Mouse (Mus musculus) heart, embryonic 12.5 days (tissue): Measurements from ENCODE around the gene Zfp27. TPM values are rescaled to one million over a fixed set of nuclear protein-coding genes. Genes with fewer than 3 reads are reported as not detected.
A peak's percentile ranks its signal among the peaks of the same experiment; 100 is the strongest.

ENCODE experiments used
- ATAC-seq: fragments of 200-750 bp; cut with Nextera tagmentation; 2 replicates; pipeline ENCODE4 v1.8.0; 2017; ENCODE audit warnings: moderate TSS enrichment, moderate library complexity; ENCODE audit not compliant: insufficient number of reproducible peaks, low FRiP score
- H3K27ac ChIP-seq: fragments of 300-500 bp; sonication (generic); 2 replicates; pipeline ENCODE4 v1.5.1; 2016; ENCODE audit warnings: mild to moderate bottlenecking, moderate library complexity; ENCODE audit not compliant: poor library complexity, severe bottlenecking
- H3K27me3 ChIP-seq: fragments of 300-500 bp; sonication (generic); replicated peaks from 2 replicates; pipeline ENCODE4 v1.6.1; 2016; ENCODE audit warnings: mild to moderate bottlenecking, moderate library complexity
- H3K36me3 ChIP-seq: fragments of 300-500 bp; sonication (generic); 2 replicates; pipeline ENCODE4 v1.6.1; 2016; ENCODE audit warnings: mild to moderate bottlenecking, moderate library complexity
- H3K4me1 ChIP-seq: fragments of 300-500 bp; sonication (generic); replicated peaks from 2 replicates; pipeline ENCODE4 v1.6.1; 2016; ENCODE audit warnings: mild to moderate bottlenecking
- H3K4me2 ChIP-seq: fragments of 300-500 bp; sonication (generic); 2 replicates; pipeline ENCODE4 v1.6.1; 2016; ENCODE audit warnings: mild to moderate bottlenecking, moderate library complexity
- H3K4me3 ChIP-seq: fragments of 300-500 bp; sonication (generic); 2 replicates; pipeline ENCODE4 v1.5.1; 2016; ENCODE audit warnings: mild to moderate bottlenecking
- H3K9ac ChIP-seq: fragments of 300-500 bp; sonication (generic); 2 replicates; pipeline ENCODE4 v1.6.1; 2016; ENCODE audit warnings: mild to moderate bottlenecking, moderate library complexity
- H3K9me3 ChIP-seq: fragments of 300-500 bp; sonication (generic); replicated peaks from 2 replicates; pipeline ENCODE4 v1.6.1; 2016; ENCODE audit warnings: mild to moderate bottlenecking, moderate library complexity
- WGBS: fragments of 180-500 bp; shearing (Covaris S2); methylation state at CpG from one replicate; pipeline ENCODE4 v1.1.7; 2016; 5-methylcytosine and 5-hydroxymethylcytosine counted together
- polyA plus RNA-seq: library from polyadenylated mRNA; unstranded; fragments of >200 nt; fragmentation: Nextera tagmentation; extraction: Ambion mirVana; gene quantifications from 2 replicates; pipeline ENCODE4 v1.2.1, GENCODE M21; 2016

The Zfp27 gene
- 9.1 and 9.9 TPM in 2 replicates for polyA plus RNA-seq

DNA sequence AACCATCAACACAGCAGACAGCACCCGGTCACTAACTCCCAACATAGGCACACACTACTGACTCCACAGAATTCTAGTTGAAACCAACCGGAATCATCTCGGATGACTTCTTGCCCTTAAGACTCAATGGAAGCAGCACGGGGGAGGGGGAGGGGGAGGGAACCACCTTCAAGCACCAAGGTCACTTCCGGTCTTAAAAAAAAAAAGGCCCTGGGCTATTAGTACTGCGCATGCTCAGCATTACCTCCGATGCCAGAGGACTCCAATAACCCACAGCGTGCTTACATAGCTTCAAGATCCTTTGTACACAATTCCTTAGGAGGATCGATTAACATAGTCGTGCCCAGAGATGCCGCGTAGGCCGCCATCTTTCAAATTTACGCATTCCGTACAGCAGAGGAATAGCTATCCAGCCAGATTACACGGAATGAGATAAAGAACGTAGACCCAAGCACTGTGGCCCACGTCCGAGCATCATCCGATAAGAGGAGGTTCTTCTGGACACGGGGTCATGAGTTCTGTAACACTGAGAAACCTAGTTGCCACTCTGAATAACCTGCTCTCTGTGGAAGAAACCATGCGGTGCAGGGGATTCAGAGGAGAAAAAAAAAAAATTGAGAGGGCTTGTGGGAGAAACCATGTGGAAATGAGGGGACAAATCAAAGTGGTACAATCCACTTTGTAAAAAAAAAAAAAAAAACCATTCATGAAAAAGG lies at the start of gene Zfp27:
Gene Zfp27 (minus strand): TSS at position 607 of the 716 bp plus-strand sequence.
- no peaks in the 10 kb centered on the region for H3K9me3 ChIP-seq
- peak within 1 kb of the TSS; percentile 72 for H3K9ac ChIP-seq
- H3K36me3 ChIP-seq, result peaks cover 27% of the 10 kb centered on the region
- H3K27me3 ChIP-seq, result no peaks in the 10 kb centered on the region
- ATAC-seq, result peak; percentile 78
- peak within 1 kb of the TSS; percentile 98 for H3K27ac ChIP-seq
- peak within 1 kb of the TSS; percentile 73 for H3K4me3 ChIP-seq
- peak within 1 kb of the TSS; percentile 77 for H3K4me2 ChIP-seq
- peaks cover 9% of the 10 kb centered on the region for H3K4me1 ChIP-seq
- WGBS, result under 1% methylated on average over 22 of the region's 22 CpGs

- H3K4me2 ChIP-seq, result peak overlapping the region; percentile 65; the same call in 1 of the 2 replicates
- 26% methylated on average over 4 of the region's 4 CpGs for WGBS
- ATAC-seq, result no peak
- H3K27me3 ChIP-seq, result no peaks in the 10 kb centered on the region
- H3K9ac ChIP-seq, result no peak overlapping the region
- H3K27ac ChIP-seq, result no peak overlapping the region
- H3K4me3 ChIP-seq, result peak overlapping the region; percentile 76
- H3K36me3 ChIP-seq, result peaks cover 16% of the 10 kb centered on the region
- H3K4me1 ChIP-seq, result 0 out of 2 replicates have a peak, but pooled peaks cover 3% of the 10 kb centered on the region
- H3K9me3 ChIP-seq, result no peaks in the 10 kb centered on the region
Measured at GRCm38 (mm10) chr7:29954731-29955130, 48.4 kb upstream of the Zfp27 start.

DNA sequence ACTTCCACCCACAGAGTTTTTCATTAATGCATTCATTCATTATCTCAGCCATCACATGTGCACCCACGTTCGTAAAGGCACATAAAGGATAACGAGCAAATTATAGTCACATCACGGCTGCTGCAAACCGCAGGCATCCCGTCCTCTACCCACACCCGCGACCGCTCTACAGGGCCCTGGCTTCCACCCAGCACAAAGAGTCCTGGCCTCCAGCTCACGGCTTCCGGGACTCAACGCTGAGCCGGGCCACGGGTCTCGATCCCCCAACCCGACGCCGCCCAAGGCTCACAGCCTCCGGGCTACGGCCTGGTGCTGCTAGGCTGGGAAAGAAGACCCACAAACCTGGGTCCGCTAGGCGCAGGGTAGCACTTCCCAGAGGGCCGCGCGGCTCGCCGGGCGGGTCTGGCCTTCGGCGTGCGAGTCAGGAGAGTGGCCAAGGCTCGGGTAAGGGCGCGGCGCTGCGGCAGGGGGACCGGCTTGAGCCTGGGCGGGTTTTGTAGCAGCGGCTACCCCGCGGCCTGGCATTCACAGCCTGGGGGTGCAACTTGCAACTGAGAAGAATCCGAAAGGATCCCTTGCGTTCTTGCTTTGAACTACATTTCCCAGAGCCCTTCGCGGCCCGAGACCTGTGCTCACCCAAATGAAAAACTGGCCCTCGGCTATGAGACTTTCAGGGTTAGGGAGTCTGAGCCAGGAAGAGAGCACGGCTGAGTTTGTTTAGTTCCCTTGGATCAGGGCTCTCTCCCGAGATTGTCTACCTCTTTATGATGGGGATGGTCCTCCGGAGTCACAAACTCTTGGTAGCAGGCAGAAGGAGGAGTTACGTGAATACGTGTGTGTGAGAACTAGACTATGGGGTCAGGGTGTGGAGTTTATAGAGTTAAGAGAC lies 47.4 kb upstream of the Zfp27 start, which contains the start of gene Zfp74:
Gene Zfp74 (minus strand): TSS at position 577 of the 889 bp plus-strand sequence.
- Histone ChIP-seq H3K9me3 (no peaks in the 10 kb centered on the region), H3K36me3 (peaks cover 24% of the 10 kb centered on the region), H3K4me3 (peak within 1 kb of the TSS; percentile 76), H3K27me3 (no peaks in the 10 kb centered on the region), H3K4me2 (peak within 1 kb of the TSS; percentile 65), H3K27ac (peak within 1 kb of the TSS; percentile 94), H3K4me1 (0 out of 2 replicates have a peak, but pooled peaks cover 3% of the 10 kb centered on the region), H3K9ac (peak within 1 kb of the TSS; percentile 88)
- ATAC-seq, result peak; percentile 87
- WGBS, result 1% methylated on average over 52 of the region's 52 CpGs

GRCm38 (mm10) chr7:29953086-29953485 lies 46.7 kb upstream of the Zfp27 start:
- peaks cover 28% of the 10 kb centered on the region for H3K36me3 ChIP-seq
- ATAC-seq, result no peak
- H3K4me3 ChIP-seq, result peak overlapping the region; percentile 76
- 0 out of 2 replicates have a peak, but pooled peaks cover 3% of the 10 kb centered on the region for H3K4me1 ChIP-seq
- no peaks in the 10 kb centered on the region for H3K9me3 ChIP-seq
- 48% methylated on average over 10 of the region's 10 CpGs for WGBS
- no peaks in the 10 kb centered on the region for H3K27me3 ChIP-seq
- H3K27ac ChIP-seq, result peak overlapping the region; percentile 94
- peak overlapping the region; percentile 88 for H3K9ac ChIP-seq
- peak overlapping the region; percentile 65 for H3K4me2 ChIP-seq

GRCm38 (mm10) chr7:29944201-29944600 lies 37.8 kb upstream of the Zfp27 start:
- Histone ChIP-seq H3K27me3 (no peaks in the 10 kb centered on the region), H3K4me1 (0 out of 2 replicates have a peak, but pooled peaks cover 4% of the 10 kb centered on the region), H3K4me3 (no peak overlapping the region), H3K9me3 (no peaks in the 10 kb centered on the region), H3K36me3 (peaks cover 62% of the 10 kb centered on the region), H3K27ac (no peak overlapping the region), H3K4me2 (no peak overlapping the region), H3K9ac (no peak overlapping the region)
- no peak for ATAC-seq
- WGBS, result 65% methylated on average over 2 of the region's 2 CpGs

DNA sequence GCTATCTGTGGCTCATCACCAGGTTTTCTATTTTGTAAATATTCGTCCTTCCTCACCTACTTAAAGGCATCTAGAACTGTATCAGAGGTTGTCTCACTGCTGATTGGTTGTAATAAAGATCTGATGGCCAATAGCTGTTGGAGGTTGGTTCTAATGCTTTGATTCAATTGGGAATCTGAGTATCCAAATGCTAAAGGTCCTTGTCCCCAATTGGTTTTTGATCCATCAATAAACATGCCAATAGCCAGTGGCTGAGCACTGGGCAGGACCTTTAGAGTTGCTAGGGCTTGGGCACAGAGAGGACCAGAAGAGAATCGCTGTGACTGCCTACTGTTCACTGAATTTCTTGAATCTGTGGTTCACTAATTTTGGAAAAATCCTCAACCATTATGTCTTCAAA lies 37.3 kb upstream of the Zfp27 start:
- peaks cover 58% of the 10 kb centered on the region for H3K36me3 ChIP-seq
- no peaks in the 10 kb centered on the region for H3K9me3 ChIP-seq
- WGBS, result 70% methylated on average over 2 of the region's 2 CpGs
- 0 out of 2 replicates have a peak, but pooled peaks cover 4% of the 10 kb centered on the region for H3K4me1 ChIP-seq
- no peaks in the 10 kb centered on the region for H3K27me3 ChIP-seq
- H3K4me3 ChIP-seq, result no peak overlapping the region
- no peak overlapping the region for H3K4me2 ChIP-seq
- H3K27ac ChIP-seq, result no peak overlapping the region
- no peak for ATAC-seq
- H3K9ac ChIP-seq, result no peak overlapping the region

- no peak for ATAC-seq
- no peak overlapping the region for H3K27ac ChIP-seq
- 44% methylated on average over 2 of the region's 2 CpGs for whole genome bisulfite sequencing
- H3K36me3 ChIP-seq, result peaks cover 53% of the 10 kb centered on the region
- no peak overlapping the region for H3K4me3 ChIP-seq
- no peaks in the 10 kb centered on the region for H3K27me3 ChIP-seq
- H3K4me2 ChIP-seq, result no peak overlapping the region
- H3K9me3 ChIP-seq, result no peaks in the 10 kb centered on the region
- no peak overlapping the region for H3K9ac ChIP-seq
- 0 out of 2 replicates have a peak, but pooled peaks cover 4% of the 10 kb centered on the region for H3K4me1 ChIP-seq
Measured at GRCm38 (mm10) chr7:29942740-29943139, 36.4 kb upstream of the Zfp27 start.

GRCm38 (mm10) chr7:29941027-29941426 lies 34.7 kb upstream of the Zfp27 start:
- ATAC-seq, result no peak
- Histone ChIP-seq H3K9ac (no peak overlapping the region), H3K36me3 (peaks cover 57% of the 10 kb centered on the region), H3K4me2 (no peak overlapping the region), H3K4me1 (0 out of 2 replicates have a peak, but pooled peaks cover 4% of the 10 kb centered on the region), H3K4me3 (no peak overlapping the region), H3K27ac (no peak overlapping the region), H3K27me3 (no peaks in the 10 kb centered on the region), H3K9me3 (no peaks in the 10 kb centered on the region)
- 76% methylated on average over 11 of the region's 11 CpGs for WGBS

GRCm38 (mm10) chr7:29938856-29939255 lies 32.5 kb upstream of the Zfp27 start:
- Histone ChIP-seq H3K36me3 (peaks cover 73% of the 10 kb centered on the region), H3K4me2 (no peak overlapping the region), H3K9ac (no peak overlapping the region), H3K9me3 (no peaks in the 10 kb centered on the region), H3K4me3 (no peak overlapping the region), H3K4me1 (0 out of 2 replicates have a peak, but pooled peaks cover 4% of the 10 kb centered on the region), H3K27ac (no peak overlapping the region), H3K27me3 (no peaks in the 10 kb centered on the region)
- WGBS, result 83% methylated on average over 6 of the region's 6 CpGs
- no peak for ATAC-seq

- peaks cover 4% of the 10 kb centered on the region for H3K4me1 ChIP-seq
- H3K9ac ChIP-seq, result no peak overlapping the region
- H3K4me3 ChIP-seq, result no peak overlapping the region
- peaks cover 4% of the 10 kb centered on the region; the same call in 1 of the 2 replicates for H3K9me3 ChIP-seq
- no peaks in the 10 kb centered on the region for H3K36me3 ChIP-seq
- ATAC-seq, result no peak
- no peak overlapping the region for H3K27ac ChIP-seq
- no peak overlapping the region for H3K4me2 ChIP-seq
- 80% methylated on average over 2 of the region's 2 CpGs for whole genome bisulfite sequencing
- H3K27me3 ChIP-seq, result no peaks in the 10 kb centered on the region
Measured at GRCm38 (mm10) chr7:29922780-29923179, 16.4 kb upstream of the Zfp27 start.
